Mouse (Mus musculus) liver, embryonic 14.5 days (tissue): Measurements from ENCODE around the gene Tcl1b5. TPM values are rescaled to one million over a fixed set of nuclear protein-coding genes. Genes with fewer than 3 reads are reported as not detected.
"Not testable (repeated sequence)": the region's sequence is repeated elsewhere in the genome, so short reads cannot be mapped to it uniquely, and the experiment has no call there.

Experiments used
- ATAC-seq: fragments of 200-750 bp; cut with Nextera tagmentation; 2 replicates; pipeline ENCODE4 v1.8.0; 2017; ENCODE audit warnings: moderate number of reproducible peaks, mild to moderate bottlenecking, moderate library complexity; ENCODE audit not compliant: insufficient read depth
- DNase-seq, 3 experiments: peaks; one replicate each; pipeline ENCODE4 v3.0.0-alpha.2; 2012 to 2013; ENCODE audit warnings: low read depth in 3 of 3, low spot score in 3 of 3
- H3K27ac ChIP-seq: fragments of 300-500 bp; sonication (generic); 2 replicates; pipeline ENCODE4 v1.5.1; 2014; ENCODE audit warnings: moderate library complexity, mild to moderate bottlenecking, control low read depth, inconsistent platforms
- H3K27me3 ChIP-seq: fragments of 300-500 bp; sonication (generic); 2 replicates; pipeline ENCODE4 v1.6.1; 2014; ENCODE audit warnings: mild to moderate bottlenecking, low read length, moderate library complexity; ENCODE audit not compliant: control insufficient read depth, insufficient read depth
- H3K36me3 ChIP-seq: fragments of 300-500 bp; sonication (generic); replicated peaks from 2 replicates; pipeline ENCODE4 v1.6.1; 2014; ENCODE audit warnings: low read depth; ENCODE audit not compliant: control insufficient read depth, insufficient read depth
- H3K4me1 ChIP-seq, 2 experiments: fragments of 200-500 bp in 1 of 2; fragments of 300-500 bp in 1 of 2; sonication (generic) in 1 of 2; replicated peaks; 2 replicates each; pipeline ENCODE4 v1.6.1; 2012 to 2014; ENCODE audit warnings: antibody characterized with exemption in 1 of 2, inconsistent platforms in 1 of 2, low read length in 1 of 2; ENCODE audit not compliant: control insufficient read depth in 2 of 2, insufficient read depth in 2 of 2
- H3K4me2 ChIP-seq: fragments of 300-500 bp; sonication (generic); 2 replicates; pipeline ENCODE4 v1.6.1; 2014; ENCODE audit warnings: low read depth, mild to moderate bottlenecking, control low read depth, moderate library complexity
- H3K4me3 ChIP-seq, 2 experiments: fragments of 200-500 bp in 1 of 2; fragments of 300-500 bp in 1 of 2; sonication (generic) in 1 of 2; 2 replicates each; pipeline ENCODE4 v1.5.1; 2012 to 2014; ENCODE audit warnings: low read depth in 2 of 2, low read length in 2 of 2, mild to moderate bottlenecking in 2 of 2, control low read depth in 1 of 2, inconsistent platforms in 1 of 2, moderate library complexity in 1 of 2; ENCODE audit not compliant: insufficient read depth in 1 of 2
- H3K9ac ChIP-seq: fragments of 300-500 bp; sonication (generic); replicated peaks from 2 replicates; pipeline ENCODE4 v1.6.1; 2014; ENCODE audit warnings: mild to moderate bottlenecking, control low read depth, moderate library complexity
- H3K9me3 ChIP-seq: fragments of 300-500 bp; sonication (generic); 2 replicates; pipeline ENCODE4 v1.6.1; 2016; ENCODE audit warnings: low read length, mixed read lengths; ENCODE audit not compliant: control insufficient read depth
- CTCF ChIP-seq: IDR thresholded peaks from 2 replicates; pipeline ENCODE4 v1.5.1; 2016; ENCODE audit warnings: antibody characterized with exemption, low read depth, control low read depth
- EP300 ChIP-seq: IDR thresholded peaks from 2 replicates; pipeline ENCODE4 v1.6.1; 2016; ENCODE audit warnings: antibody characterized with exemption, low read depth
- WGBS: fragments of 180-500 bp; shearing (Covaris S2); extraction: QIAGEN DNeasy Blood & Tissue Kit; methylation state at CpG from one replicate; pipeline ENCODE4 v1.1.7; 2014; ENCODE audit not compliant: insufficient replicate concordance; 5-methylcytosine and 5-hydroxymethylcytosine counted together
- polyA plus RNA-seq, 2 experiments: library from polyadenylated mRNA; depleted of rRNA in 1 of 2; stranded (reverse) in 1 of 2; unstranded in 1 of 2; fragments of >200 nt; fragmentation: Nextera tagmentation in 1 of 2; extraction: Ambion mirVana in 1 of 2; gene quantifications; 2 replicates each; pipeline versions ENCODE4 v1.2.1 to v1.2.3; 2012 to 2014

The Tcl1b5 gene
- polyA plus RNA-seq, 2 experiments = not detected

- H3K36me3 ChIP-seq = no peaks in the 10 kb centered on the region
- DNase-seq (no peak), ATAC-seq (no peak)
- H3K9ac ChIP-seq = no peak overlapping the region
- no peak overlapping the region for H3K27ac ChIP-seq
- no peaks in the 10 kb centered on the region for H3K9me3 ChIP-seq
- TF ChIP-seq EP300 = no peak
- TF ChIP-seq CTCF = no peak
- no peak overlapping the region for H3K4me3 ChIP-seq
- no peak overlapping the region for H3K4me2 ChIP-seq
- no peaks in the 10 kb centered on the region for H3K27me3 ChIP-seq
- H3K4me1 ChIP-seq = no peaks in the 10 kb centered on the region
- 58% methylated on average over 3 of the region's 3 CpGs for WGBS
Measured at GRCm38 (mm10) chr12:105143096-105143495, 33.0 kb upstream of the Tcl1b5 start.

- not testable (repeated sequence) for H3K36me3 ChIP-seq, H3K4me1 ChIP-seq, ATAC-seq, H3K4me3 ChIP-seq, H3K27me3 ChIP-seq, DNase-seq, H3K9ac ChIP-seq, H3K9me3 ChIP-seq, H3K27ac ChIP-seq, H3K4me2 ChIP-seq
- WGBS = 20% methylated on average over 1 of the region's 1 CpGs
- peak; percentile 16; the same call in 1 of the 2 replicates for TF ChIP-seq CTCF
Measured at GRCm38 (mm10) chr12:105144928-105145327, 31.2 kb upstream of the Tcl1b5 start.

- Histone ChIP-seq H3K4me2 (no peak within 1 kb of the TSS), H3K4me1 (no peaks in the 10 kb centered on the region), H3K9ac (no peak within 1 kb of the TSS), H3K36me3 (no peaks in the 10 kb centered on the region), H3K27ac (no peak within 1 kb of the TSS), H3K9me3 (no peaks in the 10 kb centered on the region), H3K4me3 (no peak within 1 kb of the TSS), H3K27me3 (no peaks in the 10 kb centered on the region)
- WGBS = 40% methylated on average over 3 of the region's 3 CpGs
- no peak for DNase-seq
- no peak for TF ChIP-seq CTCF
- TF ChIP-seq EP300 = no peak
- no peak for ATAC-seq
Measured at GRCm38 (mm10) chr12:105145714-105146113, 30.4 kb upstream of the Tcl1b5 start, which contains the start of gene Tcl1b2. Gene Tcl1b2, plus strand, starts transcription at chr12:105146014.

DNA sequence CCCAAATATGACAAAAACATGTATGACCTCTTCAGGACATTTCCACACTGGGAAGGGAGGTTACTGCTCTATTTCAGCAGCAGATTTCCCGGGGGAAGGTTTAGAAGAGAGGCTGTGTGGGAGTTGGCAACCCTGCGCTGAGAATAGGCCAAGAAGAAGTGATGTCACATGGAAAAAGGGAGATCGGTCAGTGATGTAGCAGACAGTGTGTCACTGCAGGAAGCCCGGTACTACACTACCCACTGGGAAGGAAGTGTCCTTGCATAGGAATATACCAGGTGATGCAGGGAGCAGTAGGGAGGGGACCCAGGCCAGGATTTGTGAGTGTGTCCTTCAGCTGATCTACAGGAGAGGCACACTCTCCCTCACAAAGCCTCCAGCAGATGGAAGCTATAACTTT lies 20.9 kb upstream of the Tcl1b5 start:
- H3K9ac ChIP-seq = not testable (repeated sequence)
- WGBS = 55% methylated on average over 4 of the region's 4 CpGs

GRCm38 (mm10) chr12:105158842-105159241 lies 17.3 kb upstream of the Tcl1b5 start:
- Histone ChIP-seq H3K9ac (no peak overlapping the region), H3K4me3 (no peak overlapping the region), H3K9me3 (no peaks in the 10 kb centered on the region), H3K4me1 (no peaks in the 10 kb centered on the region), H3K4me2 (no peak overlapping the region), H3K36me3 (no peaks in the 10 kb centered on the region), H3K27ac (no peak overlapping the region), H3K27me3 (no peaks in the 10 kb centered on the region)
- ATAC-seq (no peak), DNase-seq (no peak)
- no peak for TF ChIP-seq CTCF
- 33% methylated on average over 6 of the region's 6 CpGs for WGBS

More for the DNA sequence above, 20.9 kb upstream of the Tcl1b5 start:
- not testable (repeated sequence) for H3K4me2 ChIP-seq, H3K4me1 ChIP-seq, H3K4me3 ChIP-seq, ATAC-seq, H3K9me3 ChIP-seq, H3K36me3 ChIP-seq, H3K27me3 ChIP-seq, DNase-seq, H3K27ac ChIP-seq
